Mouse (Mus musculus) kidney, postnatal 0 days (tissue): ENCODE data around the gene Btbd35f12. TPM values are rescaled to one million over a fixed set of nuclear protein-coding genes. Genes with fewer than 3 reads are reported as not detected.
"Not testable (repeated sequence)": the region's sequence is repeated elsewhere in the genome, so short reads cannot be mapped to it uniquely, and the experiment has no call there.

Experiments used
- ATAC-seq: fragments of 200-750 bp; cut with Nextera tagmentation; replicated peaks from 2 replicates; pipeline ENCODE4 v1.8.0; 2017; ENCODE audit warnings: low read depth, moderate number of reproducible peaks, moderate TSS enrichment, moderate library complexity; ENCODE audit not compliant: low FRiP score
- DNase-seq: peaks from one replicate; pipeline ENCODE4 v3.0.0-alpha.2; 2016; ENCODE audit warnings: low spot score
- H3K27ac ChIP-seq: fragments of 300-500 bp; sonication (generic); 2 replicates; pipeline ENCODE4 v1.5.1; 2014; ENCODE audit warnings: mild to moderate bottlenecking
- H3K27me3 ChIP-seq: fragments of 300-500 bp; sonication (generic); 2 replicates; pipeline ENCODE4 v1.6.1; 2014; ENCODE audit warnings: low read length, mixed read lengths; ENCODE audit not compliant: insufficient read depth
- H3K36me3 ChIP-seq: fragments of 300-500 bp; sonication (generic); 2 replicates; pipeline ENCODE4 v1.6.1; 2014; ENCODE audit warnings: low read length, mixed read lengths; ENCODE audit not compliant: insufficient read depth
- H3K4me1 ChIP-seq: fragments of 300-500 bp; sonication (generic); replicated peaks from 2 replicates; pipeline ENCODE4 v1.6.1; 2014; ENCODE audit warnings: antibody characterized with exemption, low read length, mixed read lengths; ENCODE audit not compliant: insufficient read depth
- H3K4me2 ChIP-seq: fragments of 300-500 bp; sonication (generic); 2 replicates; pipeline ENCODE4 v1.6.1; 2014; ENCODE audit warnings: mild to moderate bottlenecking, low read length, moderate library complexity, mixed read lengths
- H3K4me3 ChIP-seq: fragments of 300-500 bp; sonication (generic); replicated peaks from 2 replicates; pipeline ENCODE4 v1.5.1; 2014; ENCODE audit warnings: low read depth, low read length
- H3K9ac ChIP-seq: fragments of 300-500 bp; sonication (generic); 2 replicates; pipeline ENCODE4 v1.6.1; 2014; ENCODE audit warnings: low read depth, low read length
- H3K9me3 ChIP-seq: fragments of 300-500 bp; sonication (generic); replicated peaks from 2 replicates; pipeline ENCODE4 v1.6.1; 2016; ENCODE audit warnings: low read length, inconsistent platforms, mixed read lengths
- WGBS: fragments of 180-500 bp; shearing (Covaris S2); extraction: QIAGEN DNeasy Blood & Tissue Kit; methylation state at CpG from one replicate; pipeline ENCODE4 v1.1.7; 2014; 5-methylcytosine and 5-hydroxymethylcytosine counted together
- polyA plus RNA-seq: library from polyadenylated mRNA; unstranded; fragments of >200 nt; fragmentation: Nextera tagmentation; extraction: Ambion mirVana; gene quantifications from 2 replicates; pipeline ENCODE4 v1.2.1, GENCODE M21; 2015

Btbd35f12 gene
- polyA plus RNA-seq: not detected in 2 replicates

DNA sequence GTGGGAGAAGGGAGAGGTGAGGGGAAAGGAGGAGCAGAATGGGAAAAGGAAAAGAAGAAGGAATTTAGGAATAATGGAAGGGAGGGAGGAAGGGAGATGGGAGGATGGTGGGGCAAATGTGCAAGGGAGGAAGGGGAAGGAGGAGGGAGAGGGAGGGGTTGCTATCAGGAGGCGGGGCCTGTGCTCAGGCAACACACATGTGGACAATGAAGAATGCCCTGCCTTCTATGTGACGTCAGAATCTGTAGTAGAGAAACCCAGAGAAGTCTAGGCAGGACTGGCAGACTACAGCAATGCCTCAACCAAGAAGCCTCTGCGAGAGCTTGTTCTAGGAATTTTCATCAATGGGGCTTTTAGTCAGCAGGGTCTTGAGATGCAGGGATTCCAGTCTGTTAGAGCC, at the start of gene Btbd35f12:
Gene Btbd35f12 (plus strand): TSS at position 301 of the 400 bp plus-strand sequence.
- H3K4me2 ChIP-seq, ATAC-seq, H3K4me3 ChIP-seq, H3K9ac ChIP-seq, H3K4me1 ChIP-seq, H3K27ac ChIP-seq, DNase-seq, H3K9me3 ChIP-seq, H3K27me3 ChIP-seq, H3K36me3 ChIP-seq: not testable (repeated sequence)
- no CpG with 5 or more reads among the region's 3 CpGs for WGBS

DNA sequence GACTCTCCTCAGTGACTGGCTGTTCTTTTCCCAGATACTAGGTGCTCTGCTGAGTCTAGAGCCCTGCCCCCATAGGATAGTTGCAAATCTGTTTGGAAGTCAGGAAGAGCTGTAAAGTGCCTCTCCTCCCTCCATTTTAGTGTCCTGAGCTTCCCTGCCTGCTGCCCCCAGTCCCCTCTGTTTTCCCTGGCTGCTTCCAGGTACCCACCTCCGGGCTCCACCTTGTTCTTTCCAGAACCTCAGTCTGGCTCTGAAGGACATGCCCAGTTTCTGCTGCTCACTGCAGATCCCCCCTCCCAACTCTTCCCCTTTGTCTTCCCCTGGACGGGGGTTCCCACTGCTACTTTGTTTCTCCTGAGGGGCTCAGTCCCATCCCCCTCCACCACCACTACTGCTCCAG, 40.1 kb downstream of the Btbd35f12 start:
- H3K4me3 ChIP-seq, H3K4me1 ChIP-seq, H3K4me2 ChIP-seq, ATAC-seq, DNase-seq, H3K27me3 ChIP-seq, H3K9me3 ChIP-seq, H3K36me3 ChIP-seq, H3K9ac ChIP-seq, H3K27ac ChIP-seq: not testable (repeated sequence)
- 93% methylated on average over 2 of the region's 2 CpGs for WGBS

Other genes starting within 250 kb of the Btbd35f12 start
- not detected in 2 replicates for gene Spin2-ps6, start 78.5 kb upstream of the Btbd35f12 start, polyA plus RNA-seq